Mouse (Mus musculus) right cerebral cortex, postnatal 14 days (tissue): Measurements from ENCODE around the gene Nde1.
A peak's percentile ranks its signal among the peaks of the same experiment; 100 is the strongest.

Experiments
- DNase-seq: peaks from one replicate; pipeline ENCODE4 v3.0.0; 2022

Nde1 gene

DNA sequence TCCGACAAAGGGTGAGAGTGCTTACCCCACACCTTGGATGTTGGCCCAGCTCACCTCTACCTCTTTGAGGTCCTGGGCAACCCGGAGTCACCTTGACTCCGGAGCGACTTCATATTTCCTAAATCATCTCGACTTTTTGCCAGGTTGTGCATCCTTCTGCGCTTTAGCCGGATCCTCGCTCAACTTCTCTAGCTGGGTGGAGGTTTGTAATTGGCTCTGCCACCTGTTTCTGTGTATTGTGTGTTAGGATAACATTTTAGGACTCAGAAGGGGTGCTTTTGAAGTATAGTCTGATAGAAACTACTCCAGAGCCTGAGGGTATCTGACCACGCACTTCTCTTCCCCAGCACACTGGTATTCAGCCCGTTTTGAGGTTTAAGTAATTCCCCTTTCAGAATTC is 656 bp downstream of the Nde1 start:
- no peak for DNase-seq

DNA sequence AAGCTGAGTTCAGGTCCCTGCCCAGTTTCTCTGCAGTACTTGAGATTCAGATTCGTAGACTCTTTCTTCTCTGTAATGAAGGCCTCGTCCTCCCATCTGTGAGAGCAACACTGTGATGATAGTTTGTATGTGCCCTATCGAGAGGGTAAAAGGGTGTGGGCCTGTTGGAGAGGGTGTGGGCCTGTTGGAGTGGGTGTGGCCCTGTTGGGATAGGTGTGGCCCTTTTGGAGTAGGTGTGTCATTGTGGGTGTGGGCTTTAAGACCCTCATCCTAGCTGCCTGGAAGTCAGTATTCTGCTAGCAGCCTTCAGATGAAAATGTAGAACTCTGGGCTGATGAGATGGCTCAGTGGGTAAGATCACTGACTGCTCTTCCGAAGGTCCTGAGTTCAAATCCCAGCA is 3.4 kb downstream of the Nde1 start:
- DNase-seq: no peak

DNA sequence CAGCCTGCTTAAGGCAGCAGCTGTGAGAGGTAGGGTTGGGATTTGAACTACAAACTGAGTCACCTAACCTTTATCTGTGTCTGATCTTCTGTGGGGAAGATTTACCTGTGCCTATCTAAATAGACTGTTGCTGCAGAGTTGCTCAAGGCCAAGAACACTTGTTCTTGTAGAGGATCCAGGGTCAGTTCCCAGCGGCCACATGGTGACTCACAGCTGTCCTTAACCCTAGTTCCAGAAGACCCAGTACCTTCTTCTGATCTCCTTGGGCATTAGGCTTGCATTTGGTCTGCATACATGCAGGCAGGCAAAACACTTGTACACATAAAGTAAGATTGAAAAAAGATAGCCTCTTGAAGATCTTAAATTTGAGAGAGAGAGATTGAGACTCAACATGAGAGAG is 6.6 kb downstream of the Nde1 start:
- no peak for DNase-seq

DNA sequence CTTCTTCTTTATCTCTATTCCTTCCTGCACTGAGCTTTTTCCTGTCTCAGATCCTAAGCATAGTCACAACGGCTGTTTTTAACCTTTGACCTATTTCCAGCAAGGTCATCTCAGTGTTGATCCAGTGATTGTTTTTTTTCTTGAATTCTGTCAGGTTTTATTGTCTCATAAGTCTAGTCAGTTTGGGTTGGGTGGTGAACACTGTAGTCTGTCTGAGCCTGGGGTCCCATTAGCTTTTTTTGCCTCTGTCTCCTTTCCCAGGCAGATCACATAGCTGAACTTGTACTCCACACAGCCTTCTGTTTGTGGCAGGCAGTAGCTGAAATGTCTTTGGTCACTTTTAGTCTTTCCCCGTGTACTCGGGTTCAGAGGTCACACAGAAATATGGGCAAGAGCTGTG is 15.0 kb downstream of the Nde1 start:
- no peak for DNase-seq

DNA sequence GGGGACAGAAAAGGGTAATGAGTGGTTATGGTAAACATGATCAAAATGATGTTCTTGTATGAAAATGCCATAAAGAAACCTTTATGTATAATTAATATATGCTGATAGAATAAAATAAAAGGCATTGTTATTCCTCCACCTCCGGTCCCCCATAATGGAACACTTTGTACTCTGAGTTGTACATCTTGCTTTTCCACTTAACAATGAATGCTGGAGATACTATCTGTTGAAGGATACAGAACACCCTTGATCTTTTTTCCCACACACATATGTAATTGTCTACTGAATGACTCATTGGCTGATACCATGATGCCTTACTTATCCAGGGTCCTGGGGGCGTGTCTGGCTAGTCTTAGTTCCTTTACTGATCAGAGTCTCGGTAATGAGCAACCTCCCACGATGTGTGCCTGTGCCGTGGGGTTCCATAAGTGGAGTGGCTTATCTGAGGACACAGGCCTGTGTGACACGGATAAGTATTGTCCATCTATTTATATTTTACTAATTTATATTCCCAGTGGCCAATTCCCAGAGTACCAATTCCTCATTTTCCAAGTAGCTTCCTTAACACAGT is 17.2 kb downstream of the Nde1 start:
- DNase-seq: no peak

DNA sequence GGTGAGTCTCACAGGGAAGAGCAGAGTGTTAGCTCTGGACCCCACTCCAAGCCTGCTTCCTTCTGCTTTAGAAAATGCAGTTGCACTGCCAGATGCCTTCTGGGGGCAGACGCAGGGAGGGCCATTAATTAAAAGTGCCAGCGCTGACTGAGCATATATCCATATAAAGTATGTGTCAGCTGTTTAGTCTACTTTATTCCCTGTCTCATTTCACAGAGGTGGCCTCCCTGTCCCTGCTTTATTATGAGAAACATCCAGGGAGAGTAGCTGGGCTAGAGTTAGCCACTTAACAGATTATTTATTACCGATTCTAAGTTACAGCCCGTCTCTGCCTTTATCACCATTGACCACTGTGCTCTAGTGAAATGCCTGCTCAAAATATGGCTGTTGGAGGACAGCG is 19.3 kb downstream of the Nde1 start:
- no peak for DNase-seq

DNA sequence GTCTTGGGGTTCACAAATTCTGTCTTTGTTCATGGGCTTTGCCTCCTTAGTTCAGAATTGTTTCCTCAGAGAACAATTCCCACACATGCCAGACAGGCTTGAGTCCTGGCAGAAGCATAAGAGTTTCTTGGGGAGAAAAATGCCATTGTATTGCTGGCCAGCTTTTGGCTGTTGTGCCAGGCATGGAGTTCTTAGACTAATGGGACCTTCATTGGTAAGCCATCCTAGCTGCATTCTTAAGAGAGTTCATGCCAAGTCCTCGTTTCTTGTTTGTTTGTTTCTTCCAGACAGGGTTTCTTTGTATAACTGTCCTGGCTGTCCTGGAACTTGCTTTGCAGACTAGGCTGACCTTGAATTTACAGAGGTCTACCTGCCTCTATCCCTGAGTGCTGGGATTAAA is 20.8 kb downstream of the Nde1 start:
- no peak for DNase-seq

DNA sequence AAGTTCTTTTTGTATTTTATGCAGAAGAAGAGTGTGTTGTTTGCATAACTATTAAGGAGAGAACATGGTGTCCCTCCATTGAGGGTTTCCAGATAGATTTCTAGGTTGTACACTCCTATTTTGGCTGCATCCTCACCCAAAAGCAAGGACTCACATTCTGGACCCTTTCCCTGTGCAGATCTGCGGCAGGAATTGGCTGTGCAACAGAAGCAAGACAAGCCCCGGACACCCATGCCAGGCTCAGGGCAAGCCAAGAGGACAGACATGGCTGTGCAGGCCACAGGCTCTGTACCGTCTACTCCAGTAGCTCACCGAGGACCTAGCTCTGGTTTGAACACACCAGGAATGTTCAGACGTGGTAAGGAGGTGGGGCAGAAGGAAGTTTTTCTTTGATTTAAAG is 22.4 kb downstream of the Nde1 start:
- no peak for DNase-seq

DNA sequence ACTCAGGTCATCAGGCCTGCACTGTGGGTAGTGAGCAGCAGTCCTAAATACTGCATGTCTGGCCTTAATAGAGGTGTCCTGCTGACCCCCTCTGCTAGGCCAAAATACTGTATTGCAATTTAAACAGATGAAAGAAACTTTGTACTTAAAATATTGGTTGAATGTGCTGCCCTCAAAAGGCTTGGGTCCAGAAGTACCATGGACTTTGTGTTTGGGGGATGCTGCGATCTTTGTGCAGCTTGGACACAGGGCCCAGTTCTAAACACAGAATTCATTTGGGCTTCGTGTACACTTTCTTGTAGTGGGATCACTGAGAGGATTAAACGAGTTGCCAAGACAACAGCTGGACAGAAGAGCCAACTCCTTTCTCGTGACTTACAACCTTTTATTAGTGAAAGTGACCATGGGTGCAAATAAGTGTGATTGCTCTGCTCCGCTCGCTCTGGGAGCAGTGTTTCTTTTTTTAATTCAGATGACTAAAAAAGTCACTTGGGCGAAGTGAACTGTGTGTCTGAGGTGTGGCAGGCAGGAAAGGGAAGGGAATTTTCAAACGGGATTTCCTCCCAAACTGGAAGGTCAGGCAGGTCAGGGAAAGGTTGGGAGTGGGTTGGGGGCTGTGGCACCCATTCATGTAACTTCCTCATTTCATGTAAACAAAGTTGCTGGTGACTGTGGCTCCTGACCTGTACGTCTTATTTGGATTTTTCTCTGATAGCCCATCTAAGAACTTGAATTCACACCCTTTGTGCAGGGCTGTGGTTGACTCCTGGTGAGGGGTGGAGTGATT is 31.3 kb downstream of the Nde1 start:
- DNase-seq: no peak

DNA sequence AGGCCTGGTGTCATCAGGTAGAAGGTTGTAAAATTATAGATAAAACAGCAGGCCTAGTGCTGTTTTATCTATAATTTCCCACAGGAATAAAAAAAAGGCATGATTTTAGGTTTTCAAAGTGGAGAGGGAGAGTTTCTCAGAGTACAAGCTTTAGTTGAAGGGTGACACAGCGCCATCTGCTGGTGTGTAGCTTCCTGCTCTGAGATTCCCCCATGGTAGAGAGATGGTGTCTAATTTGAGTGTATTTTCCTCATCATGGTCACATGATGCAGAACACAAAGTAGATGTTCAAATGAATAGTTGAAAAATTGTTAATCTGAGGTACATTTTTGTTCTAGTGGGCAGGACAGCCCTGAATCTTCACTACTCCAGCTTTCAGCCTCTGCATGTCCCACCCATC is 32.4 kb downstream of the Nde1 start:
- DNase-seq: peak; percentile 78

DNA sequence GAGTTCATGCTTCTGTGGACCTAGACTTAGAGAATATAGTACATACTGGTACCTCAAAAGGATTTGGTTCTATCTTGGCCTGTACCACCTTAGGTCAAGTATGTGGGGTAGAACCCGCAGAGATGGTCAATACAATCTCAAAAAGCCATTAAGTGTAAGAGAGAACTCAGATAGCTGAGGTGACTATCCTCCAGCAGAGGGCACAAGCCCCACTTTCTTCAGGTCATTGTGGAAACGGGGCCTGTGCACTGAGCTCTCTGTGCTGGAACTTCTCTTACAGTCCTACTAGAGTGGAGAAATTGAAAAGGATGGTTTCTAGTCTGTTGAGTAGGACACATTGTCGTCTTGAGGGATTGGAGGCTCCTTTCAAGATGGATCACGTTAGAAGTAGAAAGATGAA is 35.7 kb downstream of the Nde1 start:
- no peak for DNase-seq

DNA sequence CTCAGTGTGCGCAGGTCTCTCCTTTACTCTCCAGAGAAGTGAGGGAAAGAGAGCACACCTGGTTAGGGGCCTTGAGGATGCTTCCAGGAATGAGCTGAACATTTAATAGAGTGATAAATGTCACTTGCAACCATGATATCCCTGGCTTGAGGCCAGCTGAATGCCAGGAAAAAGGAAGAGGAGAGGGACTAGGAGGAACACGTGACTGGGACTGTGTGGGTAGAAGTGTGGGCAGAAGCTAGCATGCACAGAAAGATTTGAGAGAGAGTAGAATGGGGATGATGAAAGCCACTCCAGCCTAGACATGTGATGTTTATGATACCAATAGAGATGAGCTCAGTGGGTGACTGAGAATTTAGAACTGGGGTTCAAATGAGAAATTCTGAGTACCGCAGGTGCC is 52.1 kb downstream of the Nde1 start:
- DNase-seq: no peak

DNA sequence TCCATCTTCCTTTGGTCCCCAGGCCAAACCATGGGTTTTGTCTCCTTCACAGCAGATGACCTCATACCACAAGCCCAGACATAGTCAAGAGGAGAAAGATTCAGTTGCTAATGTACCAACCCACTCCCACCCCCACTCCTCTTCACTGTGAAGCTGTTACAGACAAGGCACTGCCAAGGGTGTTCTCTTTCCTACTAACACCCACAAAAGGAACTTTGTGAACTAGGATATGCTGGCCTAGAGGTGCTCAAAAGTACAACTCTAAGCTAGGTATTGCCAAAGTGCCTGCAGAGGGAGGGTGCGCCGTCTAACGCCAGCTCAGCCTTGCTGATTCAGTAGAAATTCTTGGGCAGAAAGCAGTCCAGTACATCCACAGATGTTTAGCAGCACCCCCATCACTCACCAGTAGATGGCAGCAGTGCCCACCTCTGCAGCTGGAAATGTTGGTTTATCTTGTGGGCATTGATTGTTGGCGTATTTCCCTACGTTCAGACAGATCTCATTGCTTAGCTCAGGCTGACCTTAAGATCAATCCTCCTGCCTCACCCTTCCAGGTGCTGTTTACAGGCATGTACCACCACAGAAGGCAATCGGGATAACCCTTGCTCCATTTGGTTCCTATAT is 74.1 kb downstream of the Nde1 start:
- peak; percentile 72 for DNase-seq

DNA sequence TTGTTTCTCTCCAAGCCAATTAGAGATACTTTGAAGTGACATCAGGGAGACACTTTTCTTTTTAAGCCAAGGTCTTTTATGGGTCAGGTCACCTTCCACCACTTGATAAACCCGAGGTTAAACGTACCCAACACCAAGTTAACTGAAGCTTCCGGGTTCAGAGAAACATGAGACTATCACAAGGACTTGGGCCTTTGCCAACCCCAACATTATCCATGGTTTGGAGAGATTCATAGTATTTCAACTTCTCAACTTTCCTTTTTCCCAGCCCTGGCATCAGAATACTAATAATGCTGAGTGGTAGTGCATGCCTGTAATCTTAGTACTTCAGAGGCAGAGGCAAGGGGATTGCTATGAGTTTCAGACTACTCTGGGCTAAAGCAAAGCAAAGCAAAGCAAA is 79.0 kb downstream of the Nde1 start:
- DNase-seq: no peak
